Mouse (Mus musculus): ENCODE data around the gene Speer4f2. TPM values are rescaled to one million over a fixed set of nuclear protein-coding genes. Genes with fewer than 3 reads are reported as not detected.
A peak's percentile ranks its signal among the peaks of the same experiment; 100 is the strongest.

Speer4f2 gene
- polyA plus RNA-seq, 1 experiment: not detected

DNA sequence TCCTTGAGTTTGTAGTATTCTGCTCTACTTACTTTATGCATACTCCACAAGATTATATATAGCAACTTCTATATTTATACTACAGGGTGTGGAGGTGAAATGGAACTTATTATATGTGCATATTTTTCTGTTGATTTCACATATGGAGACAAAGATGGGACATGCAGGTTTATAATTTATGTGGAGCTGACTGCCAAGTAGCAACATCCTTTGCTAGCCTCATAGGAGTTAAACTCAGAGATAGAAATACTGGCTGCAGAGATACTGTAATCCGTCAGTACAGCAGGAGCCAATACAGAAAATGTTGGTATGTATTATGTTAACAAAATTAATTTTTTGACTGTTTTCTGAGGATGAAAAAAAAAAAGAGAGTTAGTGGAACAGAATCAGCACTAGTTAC lies 27.6 kb downstream of the Speer4f2 start:
- H3K27ac ChIP-seq (ENCODE audit: insufficient read depth, low read depth, low read length): no peak overlapping the region
- H3K36me3 ChIP-seq (ENCODE audit: control insufficient read depth, insufficient read depth, low read length): no peaks in the 10 kb centered on the region
- H3K27me3 ChIP-seq (ENCODE audit: control insufficient read depth, insufficient read depth, low read length): no peaks in the 10 kb centered on the region
- 94% methylated on average over 1 of the region's 1 CpGs for WGBS
- H3K4me1 ChIP-seq (ENCODE audit: control insufficient read depth, insufficient read depth, insufficient read length, low read length): peaks cover 6% of the 10 kb centered on the region; the same call in 1 of the 2 replicates
- TF ChIP-seq POLR2A (IDR thresholded peaks at IDR 0.05; ENCODE audit: low read depth, low read length): no peak
- no peak for TF ChIP-seq CTCF (IDR thresholded peaks at IDR 0.05; ENCODE audit: extremely low read depth, insufficient read length, insufficient replicate concordance, low read depth, low read length)
- H3K4me3 ChIP-seq (ENCODE audit: low read depth, low read length): no peak overlapping the region

DNA sequence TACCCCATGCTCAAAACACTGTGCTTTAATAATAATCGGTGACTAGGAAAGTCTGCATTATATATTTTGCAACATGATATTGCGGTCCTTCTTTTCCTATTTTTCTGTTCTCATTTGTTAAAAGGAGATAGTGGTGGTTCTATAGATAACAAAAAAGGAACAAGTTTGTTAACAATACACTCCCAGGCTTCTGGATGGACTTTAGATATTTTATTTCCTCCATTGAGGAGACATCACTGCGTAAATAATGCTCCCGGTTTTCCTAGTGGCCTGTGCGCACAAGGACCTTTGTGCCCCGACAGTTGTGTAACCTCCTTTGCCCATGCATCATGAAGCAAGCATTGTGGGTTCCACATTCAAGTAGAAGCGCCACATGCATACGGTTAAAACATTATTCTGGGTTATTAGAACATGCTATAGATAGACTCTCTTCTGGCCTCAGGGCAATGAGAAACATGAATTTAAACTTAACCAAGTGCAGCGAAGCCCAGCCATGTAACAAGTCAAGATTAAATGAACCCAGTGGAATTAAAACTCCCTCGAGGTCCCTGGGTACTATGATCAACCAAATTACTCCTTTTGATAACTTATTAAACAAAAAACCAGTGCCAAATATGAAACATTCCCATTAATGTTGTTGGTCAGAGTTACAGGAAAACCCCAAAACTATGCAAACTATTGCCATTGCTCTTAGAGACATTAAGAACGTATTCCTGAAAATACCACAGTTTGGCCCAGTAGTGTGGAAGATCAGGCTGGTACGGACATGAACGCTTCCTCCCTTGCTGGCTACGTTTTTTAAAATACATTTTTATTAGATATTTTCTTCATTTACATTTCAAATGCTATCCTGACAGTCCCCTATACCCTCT lies 28.5 kb downstream of the Speer4f2 start:
- H3K4me1 ChIP-seq (ENCODE audit: control insufficient read depth, insufficient read depth, insufficient read length, low read length): peaks cover 6% of the 10 kb centered on the region; the same call in 1 of the 2 replicates
- WGBS: 80% methylated on average over 14 of the region's 14 CpGs
- H3K27me3 ChIP-seq (ENCODE audit: control insufficient read depth, insufficient read depth, low read length): no peaks in the 10 kb centered on the region
- H3K27ac ChIP-seq (ENCODE audit: insufficient read depth, low read depth, low read length): no peak overlapping the region
- no peak overlapping the region for H3K4me3 ChIP-seq (ENCODE audit: low read depth, low read length)
- H3K36me3 ChIP-seq (ENCODE audit: control insufficient read depth, insufficient read depth, low read length): no peaks in the 10 kb centered on the region
- TF ChIP-seq CTCF (IDR thresholded peaks at IDR 0.05; ENCODE audit: extremely low read depth, insufficient read length, insufficient replicate concordance, low read depth, low read length): no peak
- TF ChIP-seq POLR2A (IDR thresholded peaks at IDR 0.05; ENCODE audit: low read depth, low read length): no peak

DNA sequence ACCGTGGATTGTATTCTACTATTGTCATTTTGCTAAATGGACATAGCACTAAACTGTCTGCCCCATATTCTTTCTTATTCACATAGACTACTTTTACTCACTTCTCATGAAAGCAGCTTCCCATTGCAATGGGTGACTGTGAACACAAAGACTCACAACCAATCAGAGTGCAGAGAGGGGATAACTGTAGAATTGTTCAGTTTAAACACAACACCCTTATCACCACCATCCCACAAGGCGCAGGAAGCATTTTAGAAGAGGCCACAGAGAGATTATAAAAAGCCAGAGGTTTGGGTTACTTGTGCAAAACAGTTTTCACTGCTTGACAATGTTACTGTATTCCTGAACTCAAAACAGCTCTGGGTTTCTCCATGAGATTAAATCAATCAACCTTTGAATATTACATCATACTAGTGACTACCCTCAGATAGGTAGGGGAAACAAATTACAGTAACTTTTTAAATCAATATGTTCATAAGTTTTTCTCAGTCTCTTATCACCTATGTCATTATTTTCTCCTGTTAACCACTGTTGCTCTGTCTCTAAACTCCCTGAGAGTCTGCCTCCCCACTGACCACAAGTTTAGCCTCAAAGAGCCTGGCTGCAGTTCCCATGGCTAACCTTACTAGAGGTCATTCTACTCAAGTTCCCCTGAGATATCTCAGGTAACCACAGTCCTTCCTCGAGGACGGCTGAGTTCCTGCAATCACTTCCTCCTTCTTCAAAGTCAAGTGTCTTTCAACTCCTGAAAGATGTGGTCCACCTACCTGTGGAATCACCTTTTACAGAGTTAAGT lies 29.5 kb downstream of the Speer4f2 start:
- Histone ChIP-seq H3K4me1 (ENCODE audit: control insufficient read depth, insufficient read depth, insufficient read length, low read length) (peaks cover 6% of the 10 kb centered on the region; the same call in 1 of the 2 replicates), H3K27ac (ENCODE audit: insufficient read depth, low read depth, low read length) (no peak overlapping the region), H3K4me3 (ENCODE audit: low read depth, low read length) (no peak overlapping the region), H3K27me3 (ENCODE audit: control insufficient read depth, insufficient read depth, low read length) (no peaks in the 10 kb centered on the region), H3K36me3 (ENCODE audit: control insufficient read depth, insufficient read depth, low read length) (no peaks in the 10 kb centered on the region)
- WGBS: 52% methylated on average over 4 of the region's 4 CpGs
- TF ChIP-seq POLR2A (IDR thresholded peaks at IDR 0.05; ENCODE audit: low read depth, low read length): no peak
- TF ChIP-seq CTCF (IDR thresholded peaks at IDR 0.05; ENCODE audit: extremely low read depth, insufficient read length, insufficient replicate concordance, low read depth, low read length): no peak

DNA sequence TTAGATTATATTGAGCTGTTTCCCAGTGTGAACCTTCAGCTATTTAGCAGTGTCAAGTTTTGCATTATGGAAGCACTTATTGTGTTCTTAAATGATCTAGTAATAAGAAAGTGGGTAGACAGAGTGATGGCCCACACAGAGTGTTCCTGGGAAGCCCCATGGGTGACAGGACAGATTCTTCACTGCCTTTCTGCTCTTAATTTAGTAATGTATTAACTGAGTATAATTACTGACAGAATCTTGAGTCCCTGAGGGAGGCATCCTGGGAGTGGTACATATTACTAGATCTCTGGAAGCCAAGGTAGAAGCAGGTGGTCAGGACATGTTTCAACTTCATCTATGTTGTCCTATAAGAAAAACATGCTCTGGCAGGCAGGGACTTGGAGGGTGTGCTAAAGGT lies 30.6 kb downstream of the Speer4f2 start:
- Histone ChIP-seq H3K27me3 (ENCODE audit: control insufficient read depth, insufficient read depth, low read length) (no peaks in the 10 kb centered on the region), H3K36me3 (ENCODE audit: control insufficient read depth, insufficient read depth, low read length) (no peaks in the 10 kb centered on the region), H3K4me1 (ENCODE audit: control insufficient read depth, insufficient read depth, insufficient read length, low read length) (peaks cover 6% of the 10 kb centered on the region; the same call in 1 of the 2 replicates), H3K4me3 (ENCODE audit: low read depth, low read length) (no peak overlapping the region), H3K27ac (ENCODE audit: insufficient read depth, low read depth, low read length) (no peak overlapping the region)
- TF ChIP-seq CTCF (IDR thresholded peaks at IDR 0.05; ENCODE audit: extremely low read depth, insufficient read length, insufficient replicate concordance, low read depth, low read length) (no peak), POLR2A (IDR thresholded peaks at IDR 0.05; ENCODE audit: low read depth, low read length) (no peak)

DNA sequence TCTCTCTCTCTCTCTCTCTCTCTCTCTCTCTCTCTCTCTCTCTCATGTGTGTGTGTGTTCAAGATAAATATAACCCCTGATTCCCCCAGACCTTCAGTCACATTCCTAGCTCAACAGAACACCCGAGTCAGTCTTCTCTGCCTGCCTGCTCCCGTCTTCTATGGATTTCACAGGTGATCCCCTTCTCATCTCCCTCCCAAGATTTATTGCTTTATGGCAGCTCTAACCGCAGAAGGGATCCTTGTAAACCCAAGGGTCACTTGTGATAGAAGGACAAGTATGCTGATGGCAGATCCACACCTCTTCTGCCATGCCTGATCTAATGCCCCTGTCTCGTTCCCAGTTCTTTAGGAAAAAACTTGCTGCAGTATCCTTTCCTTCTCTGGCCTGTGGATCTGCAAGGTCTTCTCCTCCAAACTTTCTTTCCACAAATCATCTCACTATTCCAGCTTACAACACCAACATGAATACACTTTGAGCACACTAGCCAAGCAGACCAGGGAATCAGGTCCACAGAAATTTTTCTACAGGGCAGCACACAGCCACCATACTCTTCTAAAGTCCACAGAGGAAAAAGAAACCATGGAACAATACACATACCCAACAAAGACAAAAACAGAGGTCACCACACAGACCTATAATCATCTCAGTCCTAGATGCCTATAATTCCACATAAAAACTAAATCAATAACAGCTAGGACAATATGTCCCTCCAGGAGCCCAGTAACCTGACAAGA lies 36.1 kb downstream of the Speer4f2 start:
- WGBS: 19% methylated on average over 4 of the region's 4 CpGs
- Histone ChIP-seq H3K27ac (ENCODE audit: insufficient read depth, low read depth, low read length) (peak overlapping the region; percentile 79), H3K36me3 (ENCODE audit: control insufficient read depth, insufficient read depth, low read length) (no peaks in the 10 kb centered on the region), H3K27me3 (ENCODE audit: control insufficient read depth, insufficient read depth, low read length) (no peaks in the 10 kb centered on the region), H3K4me1 (ENCODE audit: control insufficient read depth, insufficient read depth, insufficient read length, low read length) (peaks cover 6% of the 10 kb centered on the region; the same call in 1 of the 2 replicates), H3K4me3 (ENCODE audit: low read depth, low read length) (no peak overlapping the region)
- TF ChIP-seq CTCF (IDR thresholded peaks at IDR 0.05; ENCODE audit: extremely low read depth, insufficient read length, insufficient replicate concordance, low read depth, low read length) (no peak), POLR2A (IDR thresholded peaks at IDR 0.05; ENCODE audit: low read depth, low read length) (no peak)

DNA sequence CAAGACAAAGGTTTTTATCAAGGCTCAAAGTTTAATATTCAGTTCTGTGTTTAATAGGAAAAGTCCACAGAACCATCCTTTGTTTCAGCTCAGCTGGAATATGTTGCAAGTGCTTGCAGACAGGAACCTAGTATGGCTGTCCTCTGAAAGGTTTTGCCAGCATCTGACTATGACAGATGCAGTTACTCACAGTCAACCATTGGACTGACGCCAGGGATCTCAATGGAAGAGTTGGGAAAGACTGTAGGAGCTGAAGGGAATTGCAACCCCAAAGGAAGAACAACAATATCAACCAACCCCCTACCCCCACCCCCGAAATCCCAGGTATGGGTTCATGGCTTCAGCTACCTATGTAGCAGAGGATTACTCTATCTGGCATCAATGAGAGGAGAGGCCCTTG lies 44.2 kb downstream of the Speer4f2 start:
- H3K27ac ChIP-seq (ENCODE audit: insufficient read depth, low read depth, low read length): no peak overlapping the region
- no peaks in the 10 kb centered on the region for H3K36me3 ChIP-seq (ENCODE audit: control insufficient read depth, insufficient read depth, low read length)
- no peak overlapping the region for H3K4me3 ChIP-seq (ENCODE audit: low read depth, low read length)
- peaks cover 12% of the 10 kb centered on the region; the same call in 1 of the 2 replicates for H3K4me1 ChIP-seq (ENCODE audit: control insufficient read depth, insufficient read depth, insufficient read length, low read length)
- TF ChIP-seq POLR2A (IDR thresholded peaks at IDR 0.05; ENCODE audit: low read depth, low read length) (no peak), CTCF (IDR thresholded peaks at IDR 0.05; ENCODE audit: extremely low read depth, insufficient read length, insufficient replicate concordance, low read depth, low read length) (no peak)
- H3K27me3 ChIP-seq (ENCODE audit: control insufficient read depth, insufficient read depth, low read length): no peaks in the 10 kb centered on the region
- WGBS: 87% methylated on average over 2 of the region's 2 CpGs

Measured in small intestine, adult 2 months (tissue).